Mouse (Mus musculus) ES-E14 (cell line): ENCODE measurements at regions not wholly inside any gene's neighbourhood (a gene's known extent, or its start where the extent isn't known, plus 50 kb on each side); places are given as distances from the start of the nearest gene placed in this dataset.

Experiments
- CHD2 ChIP-seq: IDR thresholded peaks from 2 replicates; pipeline ENCODE4 v1.6.1; 2014; ENCODE audit warnings: mild to moderate bottlenecking, low read depth, low read length, inconsistent platforms
- HCFC1 ChIP-seq: IDR thresholded peaks from 2 replicates; pipeline ENCODE4 v1.6.1; 2012; ENCODE audit warnings: low read length, inconsistent platforms, borderline replicate concordance; ENCODE audit not compliant: insufficient read depth
- ZC3H11A ChIP-seq: IDR thresholded peaks from 2 replicates; pipeline ENCODE4 v1.6.1; 2012; ENCODE audit warnings: low read depth, mild to moderate bottlenecking, inconsistent platforms, low read length, borderline replicate concordance

DNA sequence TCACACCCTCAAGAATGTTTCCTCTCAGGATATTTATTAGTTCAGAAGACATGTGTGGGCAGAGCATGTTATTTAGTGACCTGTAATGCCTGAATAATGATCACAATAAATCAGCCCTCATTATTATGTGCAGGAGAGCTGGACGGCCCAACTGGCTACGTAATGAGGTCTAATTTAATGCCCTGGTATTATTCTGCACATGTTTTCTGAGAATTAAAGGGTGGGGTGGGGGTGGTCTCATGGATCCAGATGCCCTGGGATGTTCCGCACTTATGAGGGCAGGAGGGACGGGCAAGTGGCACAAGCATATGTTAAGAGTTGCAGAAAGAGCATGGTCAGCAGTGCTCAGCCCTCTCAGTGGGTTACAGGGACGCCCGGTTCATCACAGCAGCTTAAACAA lies 339.7 kb upstream of the Npvf start:
- TF ChIP-seq HCFC1: no peak
- no peak for TF ChIP-seq ZC3H11A
- no peak for TF ChIP-seq CHD2
